ENCODE assay signal across 8 mouse cellular contexts in the genomic region with DNA sequence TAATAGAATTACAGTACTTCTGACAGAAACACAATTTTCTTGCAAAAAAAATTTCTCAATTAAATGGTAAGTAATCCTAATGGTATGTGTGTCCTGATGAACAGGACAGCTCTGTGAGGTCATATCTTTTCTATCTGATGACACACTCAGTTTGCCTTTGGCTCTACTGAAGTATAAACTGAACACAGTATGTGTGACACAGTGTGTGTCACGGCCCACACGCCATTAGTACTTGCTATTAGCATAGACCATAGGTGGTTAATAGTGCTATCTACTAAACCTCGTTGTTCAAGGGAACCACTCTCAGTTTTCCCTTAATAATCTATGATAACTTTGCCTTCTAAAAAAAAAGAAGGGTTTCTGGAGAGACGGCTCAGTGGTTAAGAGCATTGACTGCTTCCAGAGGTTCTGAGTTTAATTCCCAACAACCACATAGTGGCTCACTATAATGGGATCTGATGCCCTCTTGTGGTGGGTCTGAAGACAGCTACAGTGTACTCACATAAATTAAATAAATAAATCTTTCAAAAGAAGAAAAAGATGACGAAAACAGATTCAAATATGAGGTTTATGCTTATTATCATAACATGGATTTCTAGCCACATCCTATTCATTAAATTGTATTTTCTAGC. TPM values are rescaled to one million over a fixed set of nuclear protein-coding genes. Genes with fewer than 3 reads are reported as not detected.
A peak's percentile ranks its signal among the peaks of the same experiment; 100 is the strongest.
DNase-seq lines count a peak whose midpoint lies in the region; ATAC-seq and TF ChIP-seq lines count a peak whose summit lies in the region.

No protein-coding gene starts in this region.

- H3K4me1 ChIP-seq in kidney, embryonic 15.5 days, result no peaks in the 10 kb centered on the region
- H3K4me1 ChIP-seq in embryonic facial prominence, embryonic 14.5 days (ENCODE audit: control insufficient read depth, insufficient read depth, low read length), result no peaks in the 10 kb centered on the region
- no peaks in the 10 kb centered on the region for H3K4me1 ChIP-seq in intestine, embryonic 14.5 days (replicated peaks; ENCODE audit: control insufficient read depth, insufficient read depth, low read length)

- no peak overlapping the region for H3K4me3 ChIP-seq in kidney, embryonic 15.5 days (replicated peaks)
- H3K4me3 ChIP-seq in embryonic facial prominence, embryonic 14.5 days (ENCODE audit: low read depth, low read length), result no peak overlapping the region
- H3K4me3 ChIP-seq in intestine, embryonic 14.5 days (ENCODE audit: low read depth, low read length), result no peak overlapping the region

- in situ Hi-C loops in Patski (cut with MboI; ENCODE audit: low pct_unique_long_range_greater_than_20kb), result no loop called here

- H3K4me2 ChIP-seq in kidney, embryonic 15.5 days, result no peak overlapping the region
- H3K4me2 ChIP-seq in embryonic facial prominence, embryonic 14.5 days (ENCODE audit: low read depth, low read length), result no peak overlapping the region
- H3K4me2 ChIP-seq in intestine, embryonic 14.5 days (ENCODE audit: low read length), result no peak overlapping the region

- no peaks in the 10 kb centered on the region for H3K27me3 ChIP-seq in kidney, embryonic 15.5 days
- peaks cover 20% of the 10 kb centered on the region for H3K27me3 ChIP-seq in Patski
- no peaks in the 10 kb centered on the region for H3K27me3 ChIP-seq in embryonic facial prominence, embryonic 14.5 days (replicated peaks; ENCODE audit: control insufficient read depth, insufficient read depth, low read length)
- H3K27me3 ChIP-seq in intestine, embryonic 14.5 days (replicated peaks; ENCODE audit: control insufficient read depth, insufficient read depth, low read length), result no peaks in the 10 kb centered on the region

- H3K27ac ChIP-seq in kidney, embryonic 15.5 days, result no peak overlapping the region
- H3K27ac ChIP-seq in embryonic facial prominence, embryonic 14.5 days (replicated peaks; ENCODE audit: low read depth, low read length), result no peak overlapping the region
- H3K27ac ChIP-seq in intestine, embryonic 14.5 days (ENCODE audit: low read depth), result no peak overlapping the region

- H3K9me3 ChIP-seq in kidney, embryonic 15.5 days (replicated peaks), result no peaks in the 10 kb centered on the region
- H3K9me3 ChIP-seq in embryonic facial prominence, embryonic 14.5 days (ENCODE audit: control insufficient read depth, low read length), result no peaks in the 10 kb centered on the region
- no peaks in the 10 kb centered on the region for H3K9me3 ChIP-seq in intestine, embryonic 14.5 days (ENCODE audit: control insufficient read depth, low read length)

- POLR2A ChIA-PET in Patski (lab: Charles Lee), result no interaction called here

- no peak overlapping the region for H3K9ac ChIP-seq in kidney, embryonic 15.5 days
- no peak overlapping the region for H3K9ac ChIP-seq in embryonic facial prominence, embryonic 14.5 days (ENCODE audit: low read depth, low read length)
- no peak overlapping the region for H3K9ac ChIP-seq in intestine, embryonic 14.5 days (ENCODE audit: low read length)

- CTCF ChIA-PET in Patski (lab: Charles Lee), result interaction anchor here (0.8 to 2.2 kb wide), 4 partner anchors 10 to 27 kb away, joined by 4 to 18 read pairs (median 6); no protein-coding TSS in a partner anchor

- no peak; the same call in 1 of the 2 replicates for ATAC-seq in kidney, embryonic 15.5 days (replicated peaks; ENCODE audit: low FRiP score)
- peak; percentile 95 for ATAC-seq in Patski
- ATAC-seq in embryonic facial prominence, embryonic 14.5 days (ENCODE audit: low read depth), result peak; percentile 77
- 0 out of 2 replicates have a peak, but pooled peaks have one; percentile 53 for ATAC-seq in intestine, embryonic 14.5 days (replicated peaks; ENCODE audit: low FRiP score, low TSS enrichment, low read depth)
- peak; percentile 66 for ATAC-seq in megakaryocyte progenitor cell, adult 5-6 weeks (replicated peaks; ENCODE audit: poor library complexity)
- no peak for ATAC-seq in monocyte, adult 5-6 weeks (replicated peaks; ENCODE audit: insufficient number of reproducible peaks, low FRiP score, low TSS enrichment, poor library complexity, severe bottlenecking)

- peak; percentile 86 for TF ChIP-seq CTCF in Patski (IDR thresholded peaks at IDR 0.05)

- H3K36me3 ChIP-seq in kidney, embryonic 15.5 days, result no peaks in the 10 kb centered on the region
- H3K36me3 ChIP-seq in embryonic facial prominence, embryonic 14.5 days (ENCODE audit: control insufficient read depth, insufficient read depth, low read length), result no peaks in the 10 kb centered on the region
- no peaks in the 10 kb centered on the region for H3K36me3 ChIP-seq in intestine, embryonic 14.5 days (ENCODE audit: control insufficient read depth, insufficient read depth, low read length)

- DNase-seq in kidney, adult 18-20 months, result peak; percentile 25
- peak; percentile 86 for DNase-seq in A20 (ENCODE audit: low read depth, low spot score)
- no peak for DNase-seq in Patski (ENCODE audit: low read depth, low spot score)
- peak; percentile 68 for DNase-seq in embryonic facial prominence, embryonic 14.5 days (ENCODE audit: low spot score)
- no peak for DNase-seq in intestine, embryonic 14.5 days (ENCODE audit: low spot score)

- WGBS in kidney, embryonic 15.5 days, result 60% methylated on average over 5 of the region's 5 CpGs
- WGBS in embryonic facial prominence, embryonic 14.5 days, result 58% methylated on average over 5 of the region's 5 CpGs
- WGBS in intestine, embryonic 14.5 days, result 67% methylated on average over 5 of the region's 5 CpGs

RNA-seq across cellular contexts. Expression of a gene that starts 11.5 kb away (rescaled TPM):
- 72.8 and 75.6 TPM in 2 replicates for polyA plus RNA-seq in kidney, embryonic 15.5 days (2015; fragmentation: Nextera tagmentation; extraction: Ambion mirVana)
- polyA plus RNA-seq in Patski (2021), result 78.9 TPM
- 55.3 and 55.7 TPM in 2 replicates for polyA plus RNA-seq in embryonic facial prominence, embryonic 14.5 days (2014; fragmentation: Nextera tagmentation; extraction: Ambion mirVana)
- 63.6 and 63.9 TPM in 2 replicates for polyA plus RNA-seq in intestine, embryonic 14.5 days (2014; fragmentation: Nextera tagmentation; extraction: Ambion mirVana)
- 87.9 and 92.8 TPM in 2 replicates for total RNA-seq in megakaryocyte progenitor cell, adult 5-6 weeks (2015)
- 55.1 and 71.4 TPM in 2 replicates for total RNA-seq in megakaryocyte progenitor cell, adult 5-6 weeks (2017)
- 68.4 to 86.2 TPM (median 73.0 TPM) in 3 replicates for total RNA-seq in monocyte, adult 5-6 weeks (2017)

RNA-seq across cellular contexts. Expression of a gene that starts 15.1 kb away (rescaled TPM):
- polyA plus RNA-seq in kidney, embryonic 15.5 days (2015; fragmentation: Nextera tagmentation; extraction: Ambion mirVana), result 0.31 TPM in 1 of 2 replicates, not detected in the other
- polyA plus RNA-seq in Patski (2021), result 0.23 TPM
- 0.20 and 0.36 TPM in 2 replicates for polyA plus RNA-seq in embryonic facial prominence, embryonic 14.5 days (2014; fragmentation: Nextera tagmentation; extraction: Ambion mirVana)
- polyA plus RNA-seq in intestine, embryonic 14.5 days (2014; fragmentation: Nextera tagmentation; extraction: Ambion mirVana), result 0.17 TPM in 1 of 2 replicates, not detected in the other
- 1.5 and 2.3 TPM in 2 replicates for total RNA-seq in megakaryocyte progenitor cell, adult 5-6 weeks (2015)
- 0.84 and 3.3 TPM in 2 replicates for total RNA-seq in megakaryocyte progenitor cell, adult 5-6 weeks (2017)
- 227 to 282 TPM (median 255 TPM) in 3 replicates for total RNA-seq in monocyte, adult 5-6 weeks (2017)

RNA-seq across cellular contexts. Expression of a gene that starts 22.1 kb away (rescaled TPM):
- polyA plus RNA-seq in kidney, embryonic 15.5 days (2015; fragmentation: Nextera tagmentation; extraction: Ambion mirVana), result 17.7 and 19.3 TPM in 2 replicates
- polyA plus RNA-seq in Patski (2021), result 17.4 TPM
- 16.9 and 18.7 TPM in 2 replicates for polyA plus RNA-seq in embryonic facial prominence, embryonic 14.5 days (2014; fragmentation: Nextera tagmentation; extraction: Ambion mirVana)
- polyA plus RNA-seq in intestine, embryonic 14.5 days (2014; fragmentation: Nextera tagmentation; extraction: Ambion mirVana), result 23.4 and 23.6 TPM in 2 replicates
- 6.8 and 7.1 TPM in 2 replicates for total RNA-seq in megakaryocyte progenitor cell, adult 5-6 weeks (2015)
- 13.0 and 18.7 TPM in 2 replicates for total RNA-seq in megakaryocyte progenitor cell, adult 5-6 weeks (2017)
- 27.2 to 35.3 TPM (median 32.9 TPM) in 3 replicates for total RNA-seq in monocyte, adult 5-6 weeks (2017)

RNA-seq across cellular contexts. Expression of a gene that starts 55.0 kb away (rescaled TPM):
- not detected in 2 replicates for polyA plus RNA-seq in kidney, embryonic 15.5 days (2015; fragmentation: Nextera tagmentation; extraction: Ambion mirVana)
- not detected for polyA plus RNA-seq in Patski (2021)
- 0.07 TPM in 1 of 2 replicates, not detected in the other for polyA plus RNA-seq in embryonic facial prominence, embryonic 14.5 days (2014; fragmentation: Nextera tagmentation; extraction: Ambion mirVana)
- not detected in 2 replicates for polyA plus RNA-seq in intestine, embryonic 14.5 days (2014; fragmentation: Nextera tagmentation; extraction: Ambion mirVana)
- not detected in 2 replicates for total RNA-seq in megakaryocyte progenitor cell, adult 5-6 weeks (2015)
- total RNA-seq in megakaryocyte progenitor cell, adult 5-6 weeks (2017), result not detected in 2 replicates
- not detected in 3 replicates for total RNA-seq in monocyte, adult 5-6 weeks (2017)

Comparison
In these comparisons a context has a peak if more than half of its experiments do, and no peak if none do; other contexts are left out.
1. DNase-seq: peak in kidney, adult 18-20 months (single experiment), A20 (single experiment) and embryonic facial prominence, embryonic 14.5 days (single experiment); none in Patski (single experiment) and intestine, embryonic 14.5 days (single experiment).
2. ATAC-seq: peak in Patski (single experiment), embryonic facial prominence, embryonic 14.5 days (single experiment), intestine, embryonic 14.5 days (single experiment) and megakaryocyte progenitor cell, adult 5-6 weeks (single experiment); none in kidney, embryonic 15.5 days (single experiment) and monocyte, adult 5-6 weeks (single experiment).